Mouse (Mus musculus): Measurements from ENCODE around the gene Cped1. TPM values are rescaled to one million over a fixed set of nuclear protein-coding genes. Genes with fewer than 3 reads are reported as not detected.
"Not testable (repeated sequence)": the region's sequence is repeated elsewhere in the genome, so short reads cannot be mapped to it uniquely, and the experiment has no call there.

Cped1 gene
- total RNA-seq, 2 experiments from 2014 or later: 3.0 to 4.1 TPM

DNA sequence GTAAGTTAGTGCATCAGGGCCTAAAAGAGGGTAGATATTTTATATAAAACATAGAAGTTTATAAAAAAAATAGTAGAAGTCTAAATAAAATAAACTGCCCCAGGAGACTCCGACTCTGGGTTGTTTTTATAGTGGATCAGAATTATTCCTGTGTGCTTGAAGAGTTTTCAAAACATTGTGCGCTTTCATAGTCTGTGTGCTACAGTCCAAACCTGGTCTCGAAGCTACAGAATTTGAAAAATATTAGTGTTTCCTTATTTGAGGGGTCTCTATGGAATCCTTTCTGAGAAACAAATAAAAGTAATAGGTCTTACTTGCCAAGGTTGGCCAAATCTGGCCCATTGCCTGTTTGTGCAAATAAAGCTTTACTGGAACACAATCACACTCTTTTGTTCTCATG, 35.6 kb downstream of the Cped1 start:
- intact Hi-C loops (cut with DNase I): no loop called here
- no peak for DNase-seq (ENCODE audit: low spot score in 2 of 2)

DNA sequence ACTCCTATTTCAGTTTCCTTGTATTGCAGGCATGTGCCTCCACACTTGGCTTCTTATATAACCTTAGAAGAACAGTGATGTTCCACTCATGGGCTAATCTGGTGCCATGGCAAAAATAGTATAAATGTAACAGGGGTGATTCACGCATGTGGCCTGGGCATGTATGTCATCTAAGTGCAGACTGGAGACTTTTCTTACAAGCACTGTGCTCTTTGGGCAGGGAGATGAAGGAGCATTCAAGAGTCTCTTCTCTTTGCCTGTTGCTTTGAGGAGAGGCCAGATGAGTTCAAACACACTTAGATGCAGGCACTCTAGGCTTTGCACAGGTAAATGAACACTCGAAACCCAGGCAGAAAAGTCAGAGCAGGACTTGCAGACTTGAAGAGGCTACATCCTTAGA, 38.5 kb downstream of the Cped1 start:
- intact Hi-C loops (cut with DNase I): no loop called here
- no peak for DNase-seq (ENCODE audit: low spot score in 2 of 2)

- intact Hi-C loops (cut with DNase I): no loop called here
- no peak for DNase-seq (ENCODE audit: low spot score in 2 of 2)
Measured at GRCm38 (mm10) chr6:22025584-22026357, 40.1 kb downstream of the Cped1 start.

DNA sequence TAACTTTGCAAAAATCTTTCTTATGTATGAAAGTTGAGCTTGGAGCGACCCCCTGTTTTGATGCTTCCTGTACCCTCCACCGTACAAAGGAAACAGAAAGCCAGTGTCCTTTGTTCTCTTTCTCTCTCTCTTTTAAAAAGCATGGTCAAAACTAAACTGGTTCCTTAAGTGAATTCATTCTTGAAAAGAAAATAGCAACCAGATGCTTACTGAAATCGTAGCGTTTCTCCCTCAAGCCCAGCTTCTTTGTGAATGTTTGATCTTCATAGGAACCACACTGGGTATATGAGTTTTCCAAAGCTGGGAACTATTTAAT, 40.6 kb downstream of the Cped1 start:
- DNase-seq (ENCODE audit: low spot score in 2 of 2): no peak
- intact Hi-C loops (cut with DNase I): no loop called here

DNA sequence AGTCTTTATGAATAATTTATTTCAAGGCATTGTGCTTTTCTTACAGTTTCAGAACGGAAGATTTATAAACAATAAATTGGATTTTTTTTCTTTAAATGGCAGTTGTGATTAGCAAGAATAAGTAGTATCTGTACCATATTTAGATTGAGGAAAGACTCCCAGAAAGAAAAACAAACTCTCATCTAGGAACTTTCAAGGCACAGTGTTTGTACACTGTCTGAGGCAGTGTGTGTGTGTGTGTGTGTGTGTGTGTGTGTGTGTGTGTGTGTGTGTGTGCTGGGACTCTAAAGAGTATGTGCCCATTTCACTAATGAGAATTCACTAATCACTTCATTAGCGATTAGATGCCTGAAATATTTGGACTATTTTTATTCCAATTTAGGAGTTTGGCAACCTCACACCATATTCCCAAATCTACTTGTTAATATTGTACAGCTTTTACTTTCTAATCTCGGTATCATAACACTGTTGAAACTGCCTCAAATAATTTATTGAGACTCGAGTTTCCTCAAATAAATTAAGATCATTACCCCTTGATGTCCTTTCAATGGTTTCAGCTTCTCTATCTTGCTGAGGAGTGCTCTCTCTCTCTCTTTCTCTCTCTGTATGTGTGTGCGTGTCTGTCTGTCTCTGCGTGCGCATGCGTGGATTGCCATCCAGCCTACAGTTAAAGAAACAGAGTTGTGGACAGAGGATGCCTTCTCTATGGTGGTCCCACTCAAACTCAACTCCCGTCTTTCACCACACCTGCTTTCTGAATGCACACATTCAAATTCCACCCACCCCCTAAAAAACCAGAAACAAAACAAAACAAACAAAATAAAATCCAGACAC, 41.3 kb downstream of the Cped1 start:
- no peak for DNase-seq (ENCODE audit: low spot score in 2 of 2)
- intact Hi-C loops (cut with DNase I): no loop called here

GRCm38 (mm10) chr6:22027854-22028253, 42.1 kb downstream of the Cped1 start:
- intact Hi-C loops (cut with DNase I): no loop called here
- no peak for DNase-seq (ENCODE audit: low spot score in 2 of 2)

DNA sequence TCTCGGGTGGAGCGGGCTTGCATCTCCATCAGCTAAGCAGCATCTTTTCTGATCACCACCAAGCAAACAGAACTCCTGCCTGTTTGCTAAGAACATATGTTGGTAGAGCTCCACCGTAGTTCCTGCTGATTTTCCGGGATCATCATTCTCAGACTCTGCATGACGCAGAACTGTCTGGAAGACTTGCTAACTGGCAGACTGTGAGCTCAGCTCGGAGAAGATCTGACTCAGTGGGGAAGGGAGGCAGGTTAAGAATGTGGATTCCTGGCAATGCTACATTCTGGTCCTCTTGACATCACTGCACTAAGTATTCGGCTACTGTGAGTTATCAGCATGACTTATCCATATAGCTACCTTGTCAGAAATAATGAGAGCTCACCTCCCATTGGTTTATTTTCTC, 44.7 kb downstream of the Cped1 start:
- DNase-seq (ENCODE audit: low spot score in 2 of 2): no peak

DNA sequence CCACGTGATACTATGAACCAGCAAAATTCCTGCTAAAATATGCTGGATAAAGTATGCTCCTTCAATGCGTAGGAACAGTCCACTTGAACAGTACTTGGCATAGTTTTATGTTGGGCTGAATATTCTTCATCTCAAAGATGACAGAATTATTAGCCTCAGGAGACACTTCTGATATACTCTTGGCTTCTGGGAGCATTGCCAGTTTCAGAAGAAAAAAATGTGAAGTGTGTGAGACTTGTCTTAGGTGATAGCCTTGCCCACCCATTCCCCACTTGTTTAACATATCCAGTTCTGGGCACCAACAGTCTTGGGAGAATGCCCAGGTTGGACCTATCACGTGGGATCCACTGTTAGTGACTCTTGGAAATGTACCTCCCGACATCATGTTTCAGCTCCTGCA, 47.5 kb downstream of the Cped1 start:
- intact Hi-C loops (cut with DNase I): no loop called here
- no peak for DNase-seq (ENCODE audit: low spot score in 2 of 2)

More for the DNA sequence above, 44.7 kb downstream of the Cped1 start:
- intact Hi-C loops (cut with DNase I): no loop called here

DNA sequence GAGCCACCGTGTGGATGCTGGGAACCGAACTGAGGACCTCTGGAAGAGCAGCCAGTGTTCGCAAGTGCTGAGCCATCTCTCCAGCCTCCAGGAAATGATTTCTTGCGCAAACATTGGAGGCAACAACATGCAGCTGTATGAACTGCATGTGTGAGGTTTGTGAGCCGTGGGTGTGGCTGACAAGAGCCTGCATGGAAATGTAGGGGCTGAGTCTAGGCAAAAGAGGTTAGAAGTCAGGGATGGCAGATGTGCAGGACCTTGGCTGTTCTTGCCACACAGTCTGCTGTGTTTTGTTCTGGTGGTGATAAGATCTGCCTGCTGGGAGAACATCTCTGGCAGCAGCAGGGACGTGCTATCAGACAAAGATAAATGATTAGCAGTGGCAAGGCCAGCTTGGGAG, 49.7 kb downstream of the Cped1 start:
- no peak for DNase-seq (ENCODE audit: low spot score in 2 of 2)
- intact Hi-C loops (cut with DNase I): no loop called here

GRCm38 (mm10) chr6:22035895-22036294, 50.2 kb downstream of the Cped1 start:
- intact Hi-C loops (cut with DNase I): no loop called here
- no peak for DNase-seq (ENCODE audit: low spot score in 2 of 2)

- no peak for DNase-seq (ENCODE audit: low spot score in 2 of 2)
- intact Hi-C loops (cut with DNase I): no loop called here
Measured at GRCm38 (mm10) chr6:22036396-22036795, 50.7 kb downstream of the Cped1 start.

GRCm38 (mm10) chr6:22036911-22037310, 51.2 kb downstream of the Cped1 start:
- intact Hi-C loops (cut with DNase I): no loop called here
- no peak for DNase-seq (ENCODE audit: low spot score in 2 of 2)

- no peak for DNase-seq (ENCODE audit: low spot score in 2 of 2)
- intact Hi-C loops (cut with DNase I): no loop called here
Measured at GRCm38 (mm10) chr6:22037441-22038050, 51.8 kb downstream of the Cped1 start.

GRCm38 (mm10) chr6:22039666-22040065, 54.0 kb downstream of the Cped1 start:
- intact Hi-C loops (cut with DNase I); DNase-seq (ENCODE audit: low spot score in 2 of 2): not testable (repeated sequence)

DNA sequence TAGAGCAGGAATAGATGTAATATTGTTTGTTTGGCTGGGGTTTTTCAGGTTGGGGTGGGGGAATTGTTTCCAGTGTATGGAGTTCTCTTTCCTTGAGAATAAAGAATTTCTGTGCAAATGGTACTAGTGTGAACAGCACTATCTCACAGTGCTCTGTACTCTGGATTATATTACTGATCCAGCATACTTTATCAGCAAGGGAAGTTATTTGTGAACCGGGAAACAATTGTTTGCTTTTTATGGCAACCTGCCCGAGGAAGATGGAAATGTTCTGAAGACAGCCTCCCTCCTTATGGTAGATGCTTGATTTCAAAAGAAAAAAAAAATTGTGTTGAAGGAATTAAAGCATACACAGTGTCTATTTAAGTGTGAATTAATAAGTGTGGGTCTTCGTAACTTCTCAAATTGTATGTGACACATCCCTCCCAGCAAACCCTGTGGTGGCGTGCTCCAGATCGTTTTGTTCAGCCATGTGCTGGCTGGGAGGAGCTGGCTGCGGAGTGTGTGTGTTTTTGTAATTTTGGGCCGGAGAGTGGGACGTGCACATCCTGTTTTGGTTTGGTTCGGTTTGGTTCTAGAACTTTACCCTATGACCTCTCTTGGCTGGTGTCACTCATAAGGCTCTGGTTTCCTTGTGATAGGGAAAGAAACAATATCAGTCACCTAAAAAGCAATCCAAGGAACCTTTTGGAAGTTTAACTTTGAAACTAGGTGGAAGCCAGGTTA, 59.3 kb downstream of the Cped1 start:
- DNase-seq (ENCODE audit: low spot score in 2 of 2): no peak
- intact Hi-C loops (cut with DNase I): no loop called here

- no peak for DNase-seq (ENCODE audit: low spot score in 2 of 2)
- intact Hi-C loops (cut with DNase I): no loop called here
Measured at GRCm38 (mm10) chr6:22047101-22047500, 61.4 kb downstream of the Cped1 start.

DNA sequence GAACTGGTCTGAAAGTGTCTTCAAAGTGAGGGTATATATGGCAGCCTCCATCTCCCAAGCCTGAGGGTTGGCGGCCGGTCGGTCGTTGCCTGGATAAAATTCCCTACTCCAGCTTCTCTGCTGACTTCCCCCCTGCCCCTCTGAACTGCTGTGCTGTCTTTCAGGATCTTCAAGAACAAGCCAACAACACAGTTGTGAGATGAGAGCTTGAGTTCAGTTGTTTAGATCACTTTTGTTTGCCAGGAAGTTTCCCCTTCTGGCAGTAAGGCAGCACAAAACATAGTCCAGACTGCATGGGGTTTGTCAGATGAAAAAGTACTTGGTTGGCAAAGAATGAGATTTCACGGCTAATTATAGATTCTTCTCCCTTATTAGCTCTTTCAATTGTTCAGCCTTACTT, 63.4 kb downstream of the Cped1 start:
- intact Hi-C loops (cut with DNase I): no loop called here
- DNase-seq (ENCODE audit: low spot score in 2 of 2): no peak

DNA sequence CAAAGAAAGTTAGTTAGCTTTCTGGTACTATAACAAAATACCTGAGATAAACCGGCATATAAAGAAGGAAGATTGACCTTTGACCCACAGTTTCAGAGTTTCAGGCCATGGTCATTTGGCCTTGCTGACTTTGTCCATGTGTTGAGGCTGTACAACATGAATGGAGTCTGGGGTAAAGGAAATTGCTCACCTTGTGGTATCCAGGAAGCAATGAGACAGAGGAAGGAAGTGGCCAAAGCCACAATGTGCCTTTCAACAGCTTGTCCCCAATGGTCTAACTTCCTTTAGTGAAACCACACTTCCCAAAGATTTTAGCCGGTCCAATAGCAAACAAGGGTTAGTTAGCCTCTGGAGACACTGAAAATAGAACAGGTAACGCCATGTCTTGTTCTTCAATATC, 65.8 kb downstream of the Cped1 start:
- DNase-seq (ENCODE audit: low spot score in 2 of 2): no peak
- intact Hi-C loops (cut with DNase I): no loop called here

DNA sequence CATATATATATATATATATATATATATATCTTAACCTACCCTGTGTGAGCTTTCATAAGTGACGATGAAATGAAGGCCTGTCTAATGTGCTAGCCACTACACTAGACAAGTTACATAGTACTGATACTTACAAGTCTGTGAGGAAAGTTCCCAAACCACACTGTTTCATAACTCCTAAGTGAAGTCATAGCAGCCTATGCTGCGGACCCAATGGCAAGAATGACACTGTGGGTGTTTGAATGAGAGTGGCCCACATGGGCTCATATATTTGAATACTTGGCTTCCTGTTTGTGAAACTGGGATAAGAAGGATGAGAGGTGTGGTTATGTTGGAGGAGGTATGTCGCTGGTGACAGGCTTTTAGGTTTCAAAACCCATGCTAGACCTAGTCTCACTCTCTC, 67.3 kb downstream of the Cped1 start:
- DNase-seq (ENCODE audit: low spot score in 2 of 2): no peak
- intact Hi-C loops (cut with DNase I): no loop called here

- intact Hi-C loops (cut with DNase I): no loop called here
- no peak for DNase-seq (ENCODE audit: low spot score in 2 of 2)
Measured at GRCm38 (mm10) chr6:22064341-22064740, 78.6 kb downstream of the Cped1 start.
